Mouse (Mus musculus) CH12.LX (cell line): ENCODE measurements around the gene Atp8a2.

Experiments
- E2F4 ChIP-seq: IDR thresholded peaks from 2 replicates; pipeline ENCODE4 v1.6.1; 2011; ENCODE audit warnings: low read depth, low read length, improper control_type of control experiment; ENCODE audit not compliant: insufficient replicate concordance
- MAFK ChIP-seq: IDR thresholded peaks from 2 replicates; pipeline ENCODE4 v1.6.1; 2011; ENCODE audit warnings: low read length, improper control_type of control experiment; ENCODE audit not compliant: insufficient replicate concordance
- MAX ChIP-seq: IDR thresholded peaks from 2 replicates; pipeline ENCODE4 v1.6.1; 2011; ENCODE audit warnings: low read length, improper control_type of control experiment
- POLR2A ChIP-seq: IDR thresholded peaks from 2 replicates; pipeline ENCODE4 v1.6.1; 2011; ENCODE audit warnings: low read depth, mild to moderate bottlenecking, improper control_type of control experiment, low read length
- RAD21 ChIP-seq: IDR thresholded peaks from 2 replicates; pipeline ENCODE4 v1.6.1; 2011; ENCODE audit warnings: low read depth, mild to moderate bottlenecking, low read length, improper control_type of control experiment, moderate library complexity
- USF1 ChIP-seq: IDR thresholded peaks from 2 replicates; pipeline ENCODE4 v1.6.1; 2014; ENCODE audit warnings: low read depth, mild to moderate bottlenecking, inconsistent platforms, low read length, improper control_type of control experiment
- ZMIZ1 ChIP-seq: IDR thresholded peaks from 2 replicates; pipeline ENCODE4 v1.6.1; 2012; ENCODE audit warnings: low read depth, mild to moderate bottlenecking, inconsistent platforms, low read length, improper control_type of control experiment

GRCm38 (mm10) chr14:59643582-59643981, 553.4 kb downstream of the Atp8a2 start:
- TF ChIP-seq ZMIZ1, result no peak
- TF ChIP-seq MAX, result peak; percentile 66; the same call in 1 of the 2 replicates
- TF ChIP-seq POLR2A, result no peak
- no peak for TF ChIP-seq RAD21
- no peak for TF ChIP-seq USF1
- no peak for TF ChIP-seq MAFK
- no peak for TF ChIP-seq E2F4
